Mouse (Mus musculus): ENCODE results near the gene Anxa5. TPM values are rescaled to one million over a fixed set of nuclear protein-coding genes. Genes with fewer than 3 reads are reported as not detected.

Gene Anxa5
- 62.7 and 65.8 TPM in 2 replicates for polyA plus RNA-seq (2014; fragmentation: Nextera tagmentation; extraction: Ambion mirVana)

DNA sequence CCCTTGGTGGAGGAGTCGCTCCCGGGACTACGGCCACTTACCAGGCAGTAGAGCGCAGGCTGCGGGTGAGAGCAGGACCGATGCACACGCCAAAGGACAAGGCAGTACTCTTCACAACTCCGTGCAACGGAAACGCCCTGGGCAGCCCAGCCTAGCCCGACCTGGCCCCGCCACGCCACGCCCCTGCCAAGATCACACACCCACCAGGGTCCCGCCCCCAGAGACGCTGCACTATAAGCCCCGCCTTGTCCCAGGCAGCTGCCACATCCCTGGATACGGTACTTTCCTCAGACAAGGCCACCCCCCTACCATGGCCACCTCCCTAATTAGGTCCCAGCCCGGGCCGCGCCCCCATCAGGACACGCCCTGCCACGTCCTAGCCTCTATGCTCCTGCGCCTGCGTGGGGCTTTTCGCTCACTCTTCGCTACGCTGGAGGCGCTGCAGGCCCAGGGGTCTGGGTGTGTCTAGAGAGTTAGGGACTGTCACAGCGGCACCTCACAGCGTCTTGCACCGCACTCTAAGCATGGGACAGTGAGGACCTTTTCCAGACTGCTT, at the start of gene Anxa5, which contains the start of gene 1810062G17Rik:
Gene Anxa5 (minus strand): TSS at position 363 of the 556 bp plus-strand sequence.
Gene 1810062G17Rik (plus strand): TSS at position 406 of the 556 bp plus-strand sequence.
- H3K27me3 ChIP-seq (replicated peaks; ENCODE audit: control insufficient read depth, insufficient read depth, low read length) = no peaks in the 10 kb centered on the region
- H3K9me3 ChIP-seq (replicated peaks; ENCODE audit: control insufficient read depth, low read length) = no peaks in the 10 kb centered on the region
- H3K36me3 ChIP-seq (ENCODE audit: control insufficient read depth, insufficient read depth, low read length) = no peaks in the 10 kb centered on the region
- WGBS = under 1% methylated on average over 31 of the region's 32 CpGs
- peak within 1 kb of the TSS; percentile 66 for H3K9ac ChIP-seq (ENCODE audit: low read length)
- H3K4me2 ChIP-seq (ENCODE audit: low read length) = peak within 1 kb of the TSS; percentile 96
- DNase-seq (ENCODE audit: low spot score) (peak; percentile 93), ATAC-seq (peak; percentile 95)
- H3K4me3 ChIP-seq (ENCODE audit: low read depth, low read length) = peak within 1 kb of the TSS; percentile 58
- no peak within 1 kb of the TSS; the same call in 1 of the 2 replicates for H3K27ac ChIP-seq (ENCODE audit: low read depth, low read length)
- no peaks in the 10 kb centered on the region for H3K4me1 ChIP-seq (ENCODE audit: control insufficient read depth, insufficient read depth, low read length)

DNA sequence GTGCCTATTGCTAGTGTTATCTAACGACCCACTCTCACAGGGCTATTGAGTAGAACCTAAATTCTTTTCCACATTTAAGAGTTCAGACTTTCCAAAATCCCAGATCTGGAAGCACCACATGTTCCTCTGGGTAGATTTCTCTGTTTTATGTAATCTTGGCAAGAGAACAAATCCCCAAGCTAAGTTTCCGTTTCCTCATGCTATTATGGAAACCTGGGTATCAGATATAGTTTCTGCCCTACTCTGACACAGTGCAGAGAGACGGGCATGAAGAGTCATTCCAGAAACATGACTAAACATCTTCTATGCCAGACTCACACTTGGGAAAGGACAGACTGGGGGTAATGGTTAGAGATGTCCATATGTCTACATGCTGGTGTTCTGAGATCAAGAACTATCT, 48.8 kb upstream of the Anxa5 start:
- H3K4me2 ChIP-seq (ENCODE audit: low read length) = no peak overlapping the region
- no peaks in the 10 kb centered on the region for H3K4me1 ChIP-seq (ENCODE audit: control insufficient read depth, insufficient read depth, low read length)
- 82% methylated on average over 3 of the region's 3 CpGs for WGBS
- no peak overlapping the region for H3K9ac ChIP-seq (ENCODE audit: low read length)
- DNase-seq (ENCODE audit: low spot score) = no peak
- H3K9me3 ChIP-seq (replicated peaks; ENCODE audit: control insufficient read depth, low read length) = no peaks in the 10 kb centered on the region
- no peak for ATAC-seq
- H3K36me3 ChIP-seq (ENCODE audit: control insufficient read depth, insufficient read depth, low read length) = no peaks in the 10 kb centered on the region
- H3K27me3 ChIP-seq (replicated peaks; ENCODE audit: control insufficient read depth, insufficient read depth, low read length) = peaks cover 2% of the 10 kb centered on the region; the same call in 1 of the 2 replicates
- H3K27ac ChIP-seq (ENCODE audit: low read depth, low read length) = no peak overlapping the region
- H3K4me3 ChIP-seq (ENCODE audit: low read depth, low read length) = no peak overlapping the region

DNA sequence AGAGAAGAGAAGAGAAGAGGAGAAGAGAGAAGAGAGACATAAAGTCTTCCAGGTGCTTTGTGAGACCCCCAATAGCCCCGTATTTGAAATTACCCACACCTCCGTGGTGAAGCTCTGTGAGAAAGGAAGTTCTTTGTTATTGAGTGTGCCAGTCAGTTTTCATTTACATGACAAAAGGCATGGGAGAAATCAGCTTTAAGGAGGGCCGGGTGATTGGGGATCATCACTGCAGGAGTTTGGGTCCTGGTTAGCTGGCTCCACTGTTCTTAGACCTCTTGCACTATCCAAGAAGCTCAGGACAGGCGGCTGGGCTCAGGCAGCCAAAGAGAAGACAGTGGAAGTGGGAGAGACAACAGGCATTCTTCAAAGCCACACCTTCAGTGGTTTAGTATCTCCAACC, 46.4 kb upstream of the Anxa5 start:
- WGBS = 2% methylated on average over 4 of the region's 4 CpGs
- DNase-seq (ENCODE audit: low spot score) = no peak
- H3K4me2 ChIP-seq (ENCODE audit: low read length) = peak overlapping the region; percentile 92; the same call in 1 of the 2 replicates

DNA sequence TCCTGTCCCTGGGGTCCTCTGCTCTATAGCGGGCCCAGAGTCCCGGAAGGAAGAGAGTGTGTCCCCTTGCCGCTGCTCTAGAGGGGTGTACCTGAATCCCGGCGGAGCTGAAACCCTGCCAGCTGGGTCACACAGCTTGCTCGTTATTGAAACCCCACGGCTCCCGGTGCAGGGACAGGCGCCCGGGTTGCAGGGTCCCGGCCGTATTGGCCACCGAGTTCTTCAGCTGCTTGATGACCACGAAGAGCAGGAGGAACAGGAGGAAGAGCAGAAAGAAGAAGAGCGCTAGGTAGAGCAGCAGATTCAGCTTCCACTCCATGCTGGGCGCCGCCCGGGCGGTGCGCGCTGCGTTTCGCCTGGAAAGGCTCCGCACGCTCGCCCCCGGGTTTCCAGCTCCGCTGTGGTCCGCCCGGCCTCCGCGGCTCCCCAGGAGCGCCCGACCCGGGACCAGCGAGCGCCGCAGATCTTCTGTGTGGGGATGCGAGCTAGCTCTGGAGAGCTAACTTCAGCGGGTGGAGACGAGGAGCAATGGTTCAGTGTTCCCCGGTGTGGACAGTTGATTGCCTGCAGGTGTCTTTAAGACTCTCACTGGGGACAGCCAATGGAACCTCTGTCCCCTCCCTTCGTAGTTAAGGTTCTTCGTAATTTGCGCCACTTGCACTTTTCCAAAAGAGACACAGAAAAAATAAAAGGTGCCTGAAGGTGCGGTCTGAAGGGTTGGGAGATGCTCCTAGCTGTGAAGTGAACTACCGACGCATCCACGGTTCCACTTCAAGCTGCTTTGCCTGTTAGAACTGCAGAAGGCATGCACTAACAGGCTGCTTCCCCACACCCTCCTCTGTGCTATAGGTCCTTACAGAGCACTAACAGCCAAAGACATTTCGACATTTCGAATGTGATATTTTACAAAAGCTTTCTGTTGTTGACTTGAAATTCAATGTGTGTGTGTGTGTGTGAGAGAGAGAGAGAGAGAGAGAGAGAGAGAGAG, 45.7 kb upstream of the Anxa5 start, which contains the start of gene Gm11549:
Gene Gm11549 (minus strand): TSS at position 741 of the 988 bp plus-strand sequence.
- Histone ChIP-seq H3K4me2 (ENCODE audit: low read length) (peak within 1 kb of the TSS; percentile 92), H3K4me3 (ENCODE audit: low read depth, low read length) (peak within 1 kb of the TSS; percentile 46), H3K4me1 (ENCODE audit: control insufficient read depth, insufficient read depth, low read length) (peaks cover 4% of the 10 kb centered on the region; the same call in 1 of the 2 replicates), H3K27ac (ENCODE audit: low read depth, low read length) (no peak within 1 kb of the TSS), H3K9ac (ENCODE audit: low read length) (peak within 1 kb of the TSS; percentile 61), H3K9me3 (replicated peaks; ENCODE audit: control insufficient read depth, low read length) (no peaks in the 10 kb centered on the region), H3K27me3 (replicated peaks; ENCODE audit: control insufficient read depth, insufficient read depth, low read length) (peaks cover 2% of the 10 kb centered on the region; the same call in 1 of the 2 replicates), H3K36me3 (ENCODE audit: control insufficient read depth, insufficient read depth, low read length) (no peaks in the 10 kb centered on the region)
- WGBS = under 1% methylated on average over 51 of the region's 51 CpGs
- peak; percentile 81 for ATAC-seq
- peak; percentile 44 for DNase-seq (ENCODE audit: low spot score)

More for the DNA sequence above, 46.4 kb upstream of the Anxa5 start:
- no peak overlapping the region for H3K4me3 ChIP-seq (ENCODE audit: low read depth, low read length)
- no peaks in the 10 kb centered on the region for H3K9me3 ChIP-seq (replicated peaks; ENCODE audit: control insufficient read depth, low read length)
- no peak overlapping the region for H3K9ac ChIP-seq (ENCODE audit: low read length)
- H3K27me3 ChIP-seq (replicated peaks; ENCODE audit: control insufficient read depth, insufficient read depth, low read length) = peaks cover 2% of the 10 kb centered on the region; the same call in 1 of the 2 replicates
- peaks cover 4% of the 10 kb centered on the region; the same call in 1 of the 2 replicates for H3K4me1 ChIP-seq (ENCODE audit: control insufficient read depth, insufficient read depth, low read length)
- no peaks in the 10 kb centered on the region for H3K36me3 ChIP-seq (ENCODE audit: control insufficient read depth, insufficient read depth, low read length)
- ATAC-seq = no peak
- no peak overlapping the region for H3K27ac ChIP-seq (ENCODE audit: low read depth, low read length)

DNA sequence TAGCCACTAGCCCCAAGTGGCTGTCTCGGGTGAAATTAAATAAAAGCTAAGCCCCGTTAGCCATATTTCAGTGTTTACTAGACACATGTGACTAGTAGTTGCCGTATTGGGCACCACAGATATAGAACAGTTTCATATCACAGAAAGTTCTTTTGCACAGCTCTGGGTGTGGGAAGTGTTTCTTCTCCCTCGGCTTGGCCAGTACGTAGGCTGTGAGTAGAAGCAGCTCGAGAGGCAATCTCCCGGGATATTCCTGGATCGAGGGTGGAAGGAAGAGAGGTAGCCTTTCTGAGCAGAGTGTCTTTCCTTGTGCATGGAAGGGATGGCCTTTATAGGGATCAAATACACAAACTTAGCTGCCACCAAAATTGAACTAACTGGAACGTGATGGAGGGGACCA, 40.5 kb upstream of the Anxa5 start:
- H3K9ac ChIP-seq (ENCODE audit: low read length) = no peak overlapping the region
- no peaks in the 10 kb centered on the region for H3K36me3 ChIP-seq (ENCODE audit: control insufficient read depth, insufficient read depth, low read length)
- H3K4me3 ChIP-seq (ENCODE audit: low read depth, low read length) = no peak overlapping the region
- H3K27ac ChIP-seq (ENCODE audit: low read depth, low read length) = no peak overlapping the region
- ATAC-seq (no peak), DNase-seq (ENCODE audit: low spot score) (no peak)
- no peak overlapping the region for H3K4me2 ChIP-seq (ENCODE audit: low read length)
- WGBS = 91% methylated on average over 9 of the region's 9 CpGs
- H3K9me3 ChIP-seq (replicated peaks; ENCODE audit: control insufficient read depth, low read length) = no peaks in the 10 kb centered on the region
- H3K4me1 ChIP-seq (ENCODE audit: control insufficient read depth, insufficient read depth, low read length) = peaks cover 4% of the 10 kb centered on the region; the same call in 1 of the 2 replicates
- H3K27me3 ChIP-seq (replicated peaks; ENCODE audit: control insufficient read depth, insufficient read depth, low read length) = no peaks in the 10 kb centered on the region; the same call in 1 of the 2 replicates

DNA sequence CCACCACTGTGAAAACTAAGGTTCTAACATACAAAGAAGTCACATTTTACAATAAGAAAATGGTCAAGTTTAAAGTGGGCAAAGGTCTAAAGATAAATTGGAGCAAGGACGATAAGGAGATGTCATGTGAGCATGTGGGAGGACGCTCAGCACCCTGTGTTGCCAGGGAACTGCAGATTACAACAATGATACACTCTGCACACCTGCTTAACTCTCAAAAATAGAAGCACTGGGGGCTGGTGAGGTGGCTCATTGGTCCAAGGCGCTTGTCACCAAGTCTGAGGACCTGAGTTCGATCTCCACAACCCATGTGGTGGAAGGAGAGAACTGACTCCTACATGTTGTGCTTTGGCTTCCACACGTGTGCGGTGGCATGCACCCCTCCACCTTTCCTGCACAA, 35.8 kb upstream of the Anxa5 start:
- Histone ChIP-seq H3K36me3 (ENCODE audit: control insufficient read depth, insufficient read depth, low read length) (no peaks in the 10 kb centered on the region), H3K9ac (ENCODE audit: low read length) (no peak overlapping the region), H3K4me3 (ENCODE audit: low read depth, low read length) (no peak overlapping the region), H3K4me2 (ENCODE audit: low read length) (no peak overlapping the region), H3K27ac (ENCODE audit: low read depth, low read length) (no peak overlapping the region), H3K4me1 (ENCODE audit: control insufficient read depth, insufficient read depth, low read length) (no peaks in the 10 kb centered on the region), H3K27me3 (replicated peaks; ENCODE audit: control insufficient read depth, insufficient read depth, low read length) (no peaks in the 10 kb centered on the region), H3K9me3 (replicated peaks; ENCODE audit: control insufficient read depth, low read length) (no peaks in the 10 kb centered on the region)
- no peak for DNase-seq (ENCODE audit: low spot score)
- ATAC-seq = no peak
- WGBS = 93% methylated on average over 6 of the region's 6 CpGs

DNA sequence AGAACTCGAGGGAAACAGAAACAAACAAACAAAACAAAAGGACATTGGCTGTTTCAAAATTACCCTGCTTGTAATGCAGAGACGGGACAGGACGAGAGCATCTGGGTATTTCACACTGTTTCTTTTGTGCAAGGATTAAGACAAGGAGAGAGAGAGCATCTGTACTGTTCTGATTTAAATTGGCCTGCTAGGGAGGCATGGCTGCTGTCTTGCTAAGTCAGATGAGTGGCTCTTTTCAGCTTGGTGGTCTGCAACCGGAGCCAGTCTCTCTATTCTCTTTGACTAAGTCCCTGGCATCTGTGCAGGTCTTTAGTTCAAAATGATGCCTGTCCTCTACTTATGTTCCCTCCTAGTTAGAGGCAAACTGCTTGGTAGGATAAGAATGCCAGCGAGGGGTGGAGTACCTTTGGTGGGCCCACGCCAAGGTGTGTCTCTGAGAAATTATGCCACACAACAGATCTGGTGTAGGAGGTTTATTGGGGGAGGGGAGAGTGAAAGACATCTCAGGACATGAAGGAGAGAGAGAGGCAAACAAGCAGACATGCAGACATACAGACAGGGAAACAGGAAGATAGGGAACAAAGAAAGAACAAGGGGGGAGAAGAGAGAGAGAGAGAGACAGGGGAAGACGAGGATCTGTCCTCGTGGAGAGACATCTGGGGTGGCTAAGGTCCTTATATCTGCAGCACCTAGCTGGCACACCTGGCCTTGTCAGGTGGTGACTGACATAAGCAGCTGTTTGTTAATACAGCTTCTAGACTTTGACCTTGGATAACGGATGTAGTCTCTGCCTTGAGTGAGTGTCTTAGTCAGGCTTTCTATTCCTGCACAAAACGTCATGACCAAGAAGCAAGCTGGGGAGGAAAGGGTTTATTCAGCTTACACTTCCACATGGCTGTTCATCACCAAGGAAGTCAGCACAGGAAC, 30.4 kb upstream of the Anxa5 start:
- Histone ChIP-seq H3K9ac (ENCODE audit: low read length) (no peak overlapping the region), H3K27me3 (replicated peaks; ENCODE audit: control insufficient read depth, insufficient read depth, low read length) (no peaks in the 10 kb centered on the region), H3K4me1 (ENCODE audit: control insufficient read depth, insufficient read depth, low read length) (no peaks in the 10 kb centered on the region), H3K4me3 (ENCODE audit: low read depth, low read length) (no peak overlapping the region), H3K36me3 (ENCODE audit: control insufficient read depth, insufficient read depth, low read length) (no peaks in the 10 kb centered on the region), H3K4me2 (ENCODE audit: low read length) (no peak overlapping the region), H3K9me3 (replicated peaks; ENCODE audit: control insufficient read depth, low read length) (no peaks in the 10 kb centered on the region), H3K27ac (ENCODE audit: low read depth, low read length) (no peak overlapping the region)
- DNase-seq (ENCODE audit: low spot score) = peak; percentile 14
- no peak; the same call in 1 of the 2 replicates for ATAC-seq
- WGBS = 48% methylated on average over 10 of the region's 10 CpGs

DNA sequence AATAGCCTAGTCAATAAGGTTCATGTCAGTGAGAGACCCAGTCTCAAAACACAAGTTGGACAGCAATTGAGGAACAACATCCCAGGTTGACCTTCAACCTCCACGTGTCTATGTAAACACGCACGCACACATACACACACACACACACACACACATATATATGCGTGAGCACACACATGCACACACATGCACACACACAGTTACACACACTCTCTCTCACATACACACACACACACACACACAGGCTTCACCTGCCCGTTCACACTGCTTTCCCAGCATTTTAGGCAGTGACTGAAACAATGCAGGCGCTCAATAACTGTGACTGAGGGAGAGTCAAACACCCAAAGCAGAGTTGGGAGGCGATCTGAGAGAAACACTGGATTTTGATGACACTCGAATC, 29.6 kb upstream of the Anxa5 start:
- no peak overlapping the region for H3K27ac ChIP-seq (ENCODE audit: low read depth, low read length)
- ATAC-seq = no peak
- WGBS = 73% methylated on average over 8 of the region's 8 CpGs

More for the DNA sequence above, 29.6 kb upstream of the Anxa5 start:
- no peak for DNase-seq (ENCODE audit: low spot score)
- H3K27me3 ChIP-seq (replicated peaks; ENCODE audit: control insufficient read depth, insufficient read depth, low read length) = no peaks in the 10 kb centered on the region
- no peaks in the 10 kb centered on the region for H3K36me3 ChIP-seq (ENCODE audit: control insufficient read depth, insufficient read depth, low read length)
- no peak overlapping the region for H3K9ac ChIP-seq (ENCODE audit: low read length)
- H3K4me2 ChIP-seq (ENCODE audit: low read length) = no peak overlapping the region
- H3K9me3 ChIP-seq (replicated peaks; ENCODE audit: control insufficient read depth, low read length) = no peaks in the 10 kb centered on the region
- H3K4me3 ChIP-seq (ENCODE audit: low read depth, low read length) = no peak overlapping the region
- no peaks in the 10 kb centered on the region for H3K4me1 ChIP-seq (ENCODE audit: control insufficient read depth, insufficient read depth, low read length)
